Mouse (Mus musculus): Measurements from ENCODE around the gene Pgap1.
A peak's percentile ranks its signal among the peaks of the same experiment; 100 is the strongest.

Pgap1 gene

GRCm38 (mm10) chr1:54557301-54558229 is at the start of gene Pgap1:
Pgap1 (minus strand) TSS chr1:54557684.
- DNase-seq: peak; percentile 94

GRCm38 (mm10) chr1:54606936-54607335 is 49.5 kb upstream of the Pgap1 start:
- no peak for DNase-seq

DNA sequence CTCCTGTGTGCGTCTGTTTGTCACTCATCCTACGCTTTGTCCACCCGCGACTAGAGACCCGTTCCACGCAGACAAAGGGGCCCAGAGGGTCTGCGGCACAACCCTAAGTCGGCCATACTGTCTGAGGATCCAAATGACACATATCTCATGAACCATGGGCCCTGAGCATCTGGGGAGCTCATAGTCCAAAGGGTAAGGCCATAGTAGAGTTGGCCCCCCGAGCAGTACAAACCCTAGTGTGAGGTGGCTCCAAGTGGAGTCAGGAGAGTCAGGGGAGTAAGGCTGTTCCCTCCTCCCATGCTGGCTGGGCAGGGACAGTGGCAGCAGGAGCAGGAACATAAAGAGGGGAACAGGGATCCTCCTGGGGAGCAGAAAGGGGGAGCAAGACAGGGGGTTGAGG is 44.2 kb upstream of the Pgap1 start:
- DNase-seq: no peak

DNA sequence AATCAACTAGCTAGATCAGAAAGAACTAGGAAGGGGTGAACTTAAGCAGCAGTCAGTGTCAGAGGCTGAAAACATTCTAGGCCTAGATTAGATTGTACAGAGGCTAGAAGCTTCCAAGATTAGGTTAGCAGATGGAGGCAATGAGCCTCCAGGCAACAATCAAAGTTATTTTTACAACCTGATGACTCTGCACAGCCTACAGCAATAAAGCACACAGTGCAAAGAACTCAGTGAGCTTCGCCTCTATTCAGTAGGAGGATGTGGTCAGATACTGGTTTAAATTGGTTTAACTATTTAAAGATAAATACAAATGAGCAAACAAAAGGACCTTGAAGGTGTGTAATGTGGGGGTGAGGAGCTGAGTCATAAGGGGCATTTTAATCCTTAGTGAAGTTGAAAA is 42.8 kb upstream of the Pgap1 start:
- DNase-seq: no peak

GRCm38 (mm10) chr1:54597594-54598217 is 40.2 kb upstream of the Pgap1 start:
- no peak for DNase-seq

- no peak for DNase-seq
Observed at GRCm38 (mm10) chr1:54596151-54596550, 38.7 kb upstream of the Pgap1 start.

DNA sequence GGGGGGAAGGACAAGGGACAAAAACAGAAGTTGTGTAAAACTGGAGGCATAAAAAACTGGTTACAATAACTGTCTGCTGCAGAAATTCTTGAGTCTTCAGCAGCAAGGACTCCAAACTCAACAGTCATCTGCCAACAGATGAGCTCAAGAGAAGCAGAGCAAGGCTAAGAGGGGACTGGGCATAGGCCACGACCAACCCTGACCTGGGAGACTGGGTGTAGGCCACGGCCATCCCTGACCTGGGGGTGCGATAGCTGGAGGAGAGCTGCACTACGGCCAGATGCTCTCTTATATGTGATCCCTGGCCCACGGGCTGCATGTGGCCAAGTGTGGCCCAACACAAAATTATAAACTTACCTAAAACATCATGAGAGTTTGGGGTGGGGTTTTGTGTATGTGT is 29.6 kb upstream of the Pgap1 start:
- no peak for DNase-seq

DNA sequence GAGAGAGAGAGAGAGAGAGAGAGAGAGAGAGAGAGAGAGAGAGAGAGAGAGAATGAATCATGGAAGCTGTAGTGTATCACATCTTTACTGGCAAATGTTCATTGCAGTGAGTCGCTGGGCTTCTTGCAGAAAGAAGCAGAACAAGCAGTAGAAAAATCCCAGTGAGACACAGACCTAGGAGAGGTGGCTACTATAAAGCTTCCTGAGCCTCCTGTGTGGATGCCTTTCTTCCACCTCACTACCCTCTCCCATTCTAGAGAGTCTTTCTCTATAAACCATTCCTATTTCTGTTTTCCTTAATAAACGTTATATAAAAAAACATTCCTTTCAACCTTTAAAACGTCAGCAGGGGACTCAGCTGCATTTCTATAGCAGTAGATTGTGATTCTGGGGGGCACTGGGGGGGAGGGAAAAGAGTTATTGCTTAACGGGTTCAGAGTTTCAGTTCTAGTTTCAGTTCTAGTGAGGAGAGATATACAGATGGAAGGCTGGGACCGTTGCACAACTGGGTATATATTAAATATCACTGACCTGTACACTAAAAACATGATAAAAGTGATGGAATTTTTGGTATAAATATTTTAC is 28.6 kb upstream of the Pgap1 start:
- DNase-seq: no peak

- peak; percentile 13 for DNase-seq
Observed at GRCm38 (mm10) chr1:54585278-54585846, 27.9 kb upstream of the Pgap1 start.

GRCm38 (mm10) chr1:54584588-54585277 is 27.2 kb upstream of the Pgap1 start:
- DNase-seq: no peak

DNA sequence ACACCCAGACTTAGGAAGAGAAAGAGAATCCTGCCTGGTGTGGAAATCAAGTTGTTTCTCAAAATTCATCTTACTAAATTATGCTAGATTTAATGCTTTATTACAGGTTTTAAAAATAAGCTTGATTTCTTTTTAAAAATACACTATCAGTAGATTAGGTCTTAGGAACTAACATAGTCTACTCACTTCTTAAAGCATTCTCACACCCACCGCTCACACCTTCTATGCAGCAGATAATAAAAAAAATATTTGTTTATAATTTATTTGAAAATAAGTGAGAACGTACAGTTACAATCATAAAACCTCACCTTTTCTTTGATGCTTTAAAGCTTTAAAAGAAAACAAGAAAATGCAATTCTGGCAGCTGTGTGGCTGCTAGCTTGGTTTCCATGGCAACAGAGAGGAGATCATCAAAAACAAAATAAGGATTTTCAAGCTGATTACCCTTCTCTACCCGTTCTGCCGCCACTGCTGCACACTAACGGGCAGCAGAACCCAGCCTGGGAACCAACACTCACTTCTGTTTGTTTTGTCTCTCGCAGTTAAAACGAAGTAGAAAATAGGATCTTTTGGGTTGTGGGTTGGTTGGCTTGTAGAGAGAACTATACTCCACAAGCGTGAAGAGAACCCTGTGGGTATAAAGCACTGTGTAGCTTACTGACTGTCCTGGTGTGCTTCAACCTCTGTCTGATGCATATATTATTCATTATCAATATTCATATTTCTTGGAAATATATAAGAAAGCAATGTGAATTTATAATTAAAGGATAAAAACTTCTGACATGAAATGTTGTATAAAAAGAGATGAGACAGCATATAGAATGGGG is 21.1 kb upstream of the Pgap1 start:
- DNase-seq: no peak

- DNase-seq: no peak
Observed at GRCm38 (mm10) chr1:54569102-54569501, 11.6 kb upstream of the Pgap1 start.

- DNase-seq: no peak
Observed at GRCm38 (mm10) chr1:54563923-54564322, 6.4 kb upstream of the Pgap1 start.

DNA sequence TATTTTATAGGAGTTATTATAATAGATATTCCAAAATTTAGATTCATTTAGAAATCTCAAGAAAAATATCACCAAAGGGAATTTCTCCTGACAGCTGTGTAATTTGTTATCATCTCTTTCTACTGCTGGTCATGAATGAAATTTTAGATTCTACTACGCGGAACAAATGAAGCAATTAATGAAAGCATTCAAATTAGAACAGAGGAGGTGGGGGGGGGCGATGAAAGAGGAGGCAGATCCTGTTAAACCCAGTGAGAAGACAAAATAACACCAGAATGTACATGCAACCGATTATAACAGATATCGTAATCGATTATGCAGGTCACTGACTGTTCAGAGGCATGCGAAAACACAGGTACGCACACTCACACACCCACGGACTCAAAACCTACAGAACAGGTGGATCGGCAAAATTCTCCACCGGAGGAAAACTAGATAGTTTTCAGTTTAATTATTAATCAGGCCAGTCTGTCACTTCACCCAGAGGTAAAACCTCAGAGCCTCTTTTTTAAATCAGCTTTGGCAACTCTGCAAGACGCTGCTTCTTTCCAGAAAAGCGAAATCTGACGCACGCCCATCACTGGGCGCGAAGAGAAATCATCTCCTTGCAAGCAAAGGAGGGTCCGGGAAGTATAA is 780 bp downstream of the Pgap1 start:
- DNase-seq: peak; percentile 23

DNA sequence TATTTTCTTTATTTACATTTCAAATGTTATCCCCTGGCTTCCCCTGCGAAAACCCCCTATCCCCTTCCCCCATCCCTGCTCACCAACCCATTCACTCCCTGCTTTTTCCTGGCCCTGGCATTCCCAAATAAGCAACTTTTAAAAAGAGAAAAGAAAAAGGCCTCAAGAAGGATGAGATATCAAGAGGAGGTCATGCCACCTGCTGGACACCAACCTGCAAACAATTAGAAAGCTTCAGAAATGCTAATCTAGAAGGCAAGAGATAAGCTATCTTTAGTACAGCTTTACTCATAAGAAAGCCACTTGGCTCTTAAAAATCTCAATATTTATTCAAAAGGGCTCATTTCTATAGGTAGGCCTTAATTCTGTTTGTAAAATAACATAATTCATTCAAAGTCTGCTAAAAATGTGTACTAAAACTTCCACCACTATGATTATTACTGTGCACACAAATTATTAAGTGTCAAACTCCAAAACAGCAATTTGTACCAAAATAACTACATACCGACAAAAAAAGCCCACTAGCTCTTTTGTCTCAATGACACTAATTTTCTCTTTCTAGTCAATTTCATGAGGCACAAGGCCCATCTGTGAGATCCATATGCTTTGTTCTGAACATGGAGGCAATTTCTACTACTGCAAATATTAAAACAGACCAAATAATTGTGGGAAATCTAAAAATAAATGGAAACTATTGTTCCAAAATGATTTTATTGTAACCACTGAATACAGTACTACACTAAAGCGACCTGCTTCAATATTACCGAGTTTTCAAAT is 1.9 kb downstream of the Pgap1 start:
- DNase-seq: no peak

- no peak for DNase-seq
Observed at GRCm38 (mm10) chr1:54552621-54553020, 4.9 kb downstream of the Pgap1 start.

DNA sequence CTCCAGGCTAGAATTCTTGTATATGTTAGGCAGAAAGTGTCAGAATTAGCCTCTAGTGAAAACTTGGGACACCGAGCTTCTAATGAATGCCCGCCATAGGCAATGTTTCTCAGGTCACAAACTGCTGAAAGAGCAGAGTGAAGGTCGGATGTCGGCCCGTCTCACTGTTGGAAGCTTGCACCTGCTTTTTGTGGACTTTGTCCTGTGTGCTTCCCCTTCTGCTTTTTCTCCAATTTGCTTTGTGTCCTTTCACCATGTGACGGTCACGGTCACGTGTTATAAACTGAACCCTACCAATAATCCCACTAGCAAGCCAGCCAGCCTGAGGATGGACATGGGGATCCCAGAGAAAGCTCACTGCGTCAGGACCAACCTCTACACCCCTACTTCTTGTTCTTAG is 12.3 kb downstream of the Pgap1 start:
- DNase-seq: no peak

- no peak for DNase-seq
Observed at GRCm38 (mm10) chr1:54542920-54543319, 14.6 kb downstream of the Pgap1 start.

DNA sequence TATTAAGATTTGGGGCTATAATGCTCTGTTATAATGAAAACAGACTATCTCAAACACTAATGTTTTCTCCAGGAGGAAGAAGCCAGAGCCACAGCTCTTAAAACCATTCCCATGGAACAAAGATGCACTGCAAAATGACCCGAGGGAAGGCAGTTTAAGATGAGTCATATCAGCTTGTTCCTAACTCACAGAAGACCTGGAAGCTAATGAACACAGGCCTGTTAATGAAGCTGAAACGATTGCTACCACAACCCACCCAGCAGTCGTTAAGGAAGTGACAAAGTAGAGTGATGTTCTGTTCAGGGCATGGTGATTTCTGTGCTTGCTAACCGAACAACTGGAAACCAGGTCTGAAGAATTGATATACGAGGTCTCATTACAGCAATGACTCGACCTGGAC is 26.3 kb downstream of the Pgap1 start:
- DNase-seq: no peak

GRCm38 (mm10) chr1:54523717-54524116 is 33.8 kb downstream of the Pgap1 start:
- DNase-seq: no peak

All from kidney, postnatal 14 days (tissue).